Mouse (Mus musculus) limb, embryonic 11.5 days (tissue): ENCODE measurements at regions not wholly inside any gene's neighbourhood (a gene's known extent, or its start where the extent isn't known, plus 50 kb on each side); places are given as distances from the start of the nearest gene placed in this dataset.

Experiments used
- ATAC-seq: fragments of 200-750 bp; cut with Nextera tagmentation; 2 replicates; pipeline ENCODE4 v1.8.0; 2017; ENCODE audit warnings: low read depth; ENCODE audit not compliant: insufficient number of reproducible peaks, low FRiP score, low TSS enrichment
- DNase-seq: peaks from one replicate; pipeline ENCODE4 v3.0.0-alpha.2; 2015; ENCODE audit warnings: low spot score
- H3K27ac ChIP-seq: fragments of 300-500 bp; sonication (generic); replicated peaks from 2 replicates; pipeline ENCODE4 v1.5.1; 2014; ENCODE audit warnings: low read depth, mild to moderate bottlenecking, low read length
- H3K27me3 ChIP-seq: fragments of 300-500 bp; sonication (generic); 2 replicates; pipeline ENCODE4 v1.6.1; 2014; ENCODE audit warnings: mild to moderate bottlenecking, low read length, mixed read lengths; ENCODE audit not compliant: control insufficient read depth, insufficient read depth
- H3K36me3 ChIP-seq: fragments of 300-500 bp; sonication (generic); 2 replicates; pipeline ENCODE4 v1.6.1; 2014; ENCODE audit warnings: mild to moderate bottlenecking, low read length, moderate library complexity, mixed read lengths; ENCODE audit not compliant: control insufficient read depth, insufficient read depth
- H3K4me1 ChIP-seq: fragments of 300-500 bp; sonication (generic); 2 replicates; pipeline ENCODE4 v1.6.1; 2014; ENCODE audit warnings: low read length, mixed read lengths; ENCODE audit not compliant: control insufficient read depth, insufficient read depth
- H3K4me2 ChIP-seq: fragments of 300-500 bp; sonication (generic); 2 replicates; pipeline ENCODE4 v1.6.1; 2014; ENCODE audit warnings: low read depth, mild to moderate bottlenecking, moderate library complexity; ENCODE audit not compliant: severe bottlenecking
- H3K4me3 ChIP-seq: fragments of 300-500 bp; sonication (generic); 2 replicates; pipeline ENCODE4 v1.5.1; 2014; ENCODE audit warnings: low read depth, low read length
- H3K9ac ChIP-seq: fragments of 300-500 bp; sonication (generic); 2 replicates; pipeline ENCODE4 v1.6.1; 2014; ENCODE audit warnings: mild to moderate bottlenecking, low read length
- H3K9me3 ChIP-seq: fragments of 300-500 bp; sonication (generic); 2 replicates; pipeline ENCODE4 v1.6.1; 2016; ENCODE audit warnings: low read length; ENCODE audit not compliant: control insufficient read depth
- WGBS: fragments of 180-500 bp; shearing (Covaris S2); extraction: QIAGEN DNeasy Blood & Tissue Kit; methylation state at CpG from one replicate; pipeline ENCODE4 v1.1.7; 2014; 5-methylcytosine and 5-hydroxymethylcytosine counted together

DNA sequence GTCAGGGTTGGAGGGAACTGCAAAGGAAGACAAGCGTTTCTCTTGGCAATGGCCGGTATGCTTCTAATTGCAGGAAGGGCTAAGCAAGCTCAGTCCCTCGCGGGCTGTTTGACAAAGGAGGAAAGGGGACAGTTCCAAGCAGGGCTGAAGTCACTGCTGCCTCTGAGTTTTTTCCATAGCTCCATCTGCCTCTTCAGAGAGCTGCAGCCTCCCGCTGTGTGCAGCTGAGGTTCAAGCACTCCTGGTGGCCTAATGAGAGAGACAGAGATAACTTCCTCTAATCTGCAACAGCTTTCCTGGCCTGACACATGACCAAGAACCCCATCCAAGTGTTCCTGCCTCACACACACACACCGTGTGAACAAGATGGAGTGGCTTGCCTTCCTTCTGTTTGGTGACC lies 511.9 kb upstream of the Slc35b3 start:
- Histone ChIP-seq H3K4me3 (no peak overlapping the region), H3K9ac (no peak overlapping the region), H3K27me3 (no peaks in the 10 kb centered on the region), H3K4me2 (no peak overlapping the region), H3K27ac (no peak overlapping the region), H3K4me1 (no peaks in the 10 kb centered on the region), H3K9me3 (no peaks in the 10 kb centered on the region), H3K36me3 (no peaks in the 10 kb centered on the region)
- WGBS = 63% methylated on average over 6 of the region's 6 CpGs
- no peak for DNase-seq
- ATAC-seq = no peak

DNA sequence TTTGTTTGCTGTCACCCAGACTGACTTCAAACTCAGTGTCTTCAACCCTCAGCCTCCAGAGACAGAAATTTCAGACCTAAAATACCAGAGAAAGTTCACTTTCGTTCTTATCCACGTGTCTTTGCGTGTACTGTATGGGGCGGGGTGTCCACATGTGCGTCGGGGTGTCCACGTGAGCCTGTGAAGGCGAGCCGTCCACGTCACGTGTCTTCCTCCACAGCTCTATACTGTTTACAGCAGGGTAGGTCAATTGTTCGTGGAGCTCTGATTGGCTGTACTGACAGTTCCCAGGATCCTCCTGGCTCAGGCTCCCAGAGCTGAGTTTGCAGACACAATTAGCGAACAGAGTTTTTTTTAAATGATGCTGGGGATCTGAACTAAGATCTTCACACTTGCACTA lies 481.1 kb upstream of the Slc35b3 start:
- no peaks in the 10 kb centered on the region for H3K4me1 ChIP-seq
- H3K9me3 ChIP-seq = no peaks in the 10 kb centered on the region
- no peak overlapping the region for H3K4me2 ChIP-seq
- no peak overlapping the region for H3K27ac ChIP-seq
- H3K4me3 ChIP-seq = no peak overlapping the region
- no peak for DNase-seq
- no peak for ATAC-seq
- no peaks in the 10 kb centered on the region for H3K27me3 ChIP-seq
- 92% methylated on average over 13 of the region's 13 CpGs for WGBS
- H3K36me3 ChIP-seq = no peaks in the 10 kb centered on the region
- H3K9ac ChIP-seq = no peak overlapping the region

DNA sequence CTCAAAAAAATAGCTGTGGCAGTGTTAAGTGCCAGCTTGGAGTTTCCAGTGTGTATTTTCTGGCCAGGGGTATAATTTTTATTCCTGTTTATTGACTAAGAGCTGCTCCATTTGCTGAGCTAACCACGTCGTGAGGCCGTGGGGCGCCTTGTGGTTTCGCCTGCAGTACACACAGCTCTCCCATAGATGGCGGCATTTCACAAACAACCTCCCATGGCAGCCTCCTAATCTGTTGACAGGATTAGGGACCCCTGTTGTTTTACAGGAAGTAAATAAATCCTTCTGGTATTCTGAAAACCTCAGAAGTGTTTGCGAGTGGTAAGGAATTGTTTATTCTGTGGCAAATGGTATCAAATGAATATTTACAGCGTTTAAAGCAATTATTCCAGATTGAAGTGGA lies 480.2 kb upstream of the Slc35b3 start:
- DNase-seq = peak; percentile 79
- no peak overlapping the region for H3K4me3 ChIP-seq
- no peaks in the 10 kb centered on the region for H3K9me3 ChIP-seq
- no peaks in the 10 kb centered on the region for H3K4me1 ChIP-seq
- 27% methylated on average over 8 of the region's 8 CpGs for WGBS
- no peak for ATAC-seq
- no peaks in the 10 kb centered on the region for H3K27me3 ChIP-seq
- H3K36me3 ChIP-seq = no peaks in the 10 kb centered on the region
- no peak overlapping the region for H3K4me2 ChIP-seq
- no peak overlapping the region for H3K27ac ChIP-seq
- no peak overlapping the region for H3K9ac ChIP-seq

DNA sequence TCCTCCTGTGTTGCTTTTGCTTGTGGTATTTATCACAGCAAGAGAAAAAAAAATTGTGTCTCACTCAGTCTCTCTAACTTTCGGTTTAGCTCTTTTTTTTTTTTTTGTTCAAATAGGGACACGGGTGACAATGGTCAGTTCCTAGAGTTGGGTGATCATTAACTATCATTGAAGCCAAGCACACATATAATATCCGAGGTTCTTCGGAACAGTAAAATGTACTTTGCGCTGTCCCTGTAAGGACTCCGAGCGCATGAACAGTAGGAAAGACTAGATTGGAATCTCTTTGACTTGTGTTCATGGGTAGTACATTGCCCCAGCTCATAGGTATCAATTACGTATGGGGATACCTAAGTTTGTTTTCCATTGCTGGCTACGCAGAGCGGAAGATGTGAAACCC lies 479.7 kb upstream of the Slc35b3 start:
- H3K4me3 ChIP-seq = no peak overlapping the region
- 95% methylated on average over 10 of the region's 10 CpGs for WGBS
- H3K27me3 ChIP-seq = no peaks in the 10 kb centered on the region
- H3K4me2 ChIP-seq = no peak overlapping the region
- no peaks in the 10 kb centered on the region for H3K9me3 ChIP-seq
- DNase-seq (no peak), ATAC-seq (no peak)
- H3K27ac ChIP-seq = no peak overlapping the region
- H3K36me3 ChIP-seq = no peaks in the 10 kb centered on the region
- H3K9ac ChIP-seq = no peak overlapping the region
- H3K4me1 ChIP-seq = no peaks in the 10 kb centered on the region

DNA sequence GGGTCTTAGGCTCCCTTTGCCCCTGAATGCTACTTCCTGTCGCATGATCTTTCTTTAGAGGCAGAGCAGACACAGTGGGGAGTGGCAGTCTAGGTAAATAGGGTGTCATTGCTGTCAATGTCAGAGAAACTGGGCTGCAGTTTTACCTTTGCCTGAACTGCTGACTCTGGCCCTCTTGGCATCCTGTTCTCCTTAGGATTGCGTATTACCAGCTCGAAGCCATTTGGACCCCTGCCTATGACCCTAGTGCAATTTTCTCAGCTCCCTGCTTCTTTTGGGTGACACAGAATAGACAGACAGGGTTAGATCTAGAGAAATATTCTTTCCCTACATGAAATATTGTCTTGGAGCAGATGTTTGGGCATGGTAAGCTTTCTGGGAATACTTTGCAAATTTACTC lies 467.3 kb upstream of the Slc35b3 start:
- WGBS = 77% methylated on average over 3 of the region's 3 CpGs
- no peak for DNase-seq
- Histone ChIP-seq H3K4me3 (no peak overlapping the region), H3K9ac (no peak overlapping the region), H3K36me3 (no peaks in the 10 kb centered on the region), H3K4me1 (no peaks in the 10 kb centered on the region), H3K4me2 (no peak overlapping the region), H3K27me3 (no peaks in the 10 kb centered on the region), H3K27ac (no peak overlapping the region), H3K9me3 (no peaks in the 10 kb centered on the region)
- ATAC-seq = no peak

DNA sequence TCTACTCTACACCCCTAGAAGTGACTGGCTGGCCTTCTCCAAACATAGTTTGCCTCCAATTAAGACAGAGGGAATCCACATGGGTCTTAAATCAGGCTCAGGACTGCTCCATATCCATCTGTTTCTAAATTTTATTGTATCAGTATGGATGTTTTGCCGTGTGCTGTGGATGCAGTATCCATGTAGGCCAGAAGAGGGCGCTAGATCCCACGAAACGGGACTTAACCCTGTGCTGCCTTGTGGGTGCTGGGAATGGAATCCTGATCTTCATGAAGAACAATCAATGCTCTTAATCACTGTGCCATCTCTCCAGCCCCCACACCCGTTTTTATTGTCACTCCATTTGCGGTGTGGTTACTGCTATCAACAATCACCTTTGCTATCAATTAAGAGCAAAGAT lies 465.3 kb upstream of the Slc35b3 start:
- H3K4me2 ChIP-seq = no peak overlapping the region
- no peak overlapping the region for H3K27ac ChIP-seq
- H3K27me3 ChIP-seq = no peaks in the 10 kb centered on the region
- WGBS = 65% methylated on average over 6 of the region's 6 CpGs
- H3K4me1 ChIP-seq = no peaks in the 10 kb centered on the region
- H3K36me3 ChIP-seq = no peaks in the 10 kb centered on the region
- H3K9me3 ChIP-seq = no peaks in the 10 kb centered on the region
- ATAC-seq = no peak
- H3K4me3 ChIP-seq = no peak overlapping the region
- DNase-seq = no peak
- no peak overlapping the region for H3K9ac ChIP-seq

DNA sequence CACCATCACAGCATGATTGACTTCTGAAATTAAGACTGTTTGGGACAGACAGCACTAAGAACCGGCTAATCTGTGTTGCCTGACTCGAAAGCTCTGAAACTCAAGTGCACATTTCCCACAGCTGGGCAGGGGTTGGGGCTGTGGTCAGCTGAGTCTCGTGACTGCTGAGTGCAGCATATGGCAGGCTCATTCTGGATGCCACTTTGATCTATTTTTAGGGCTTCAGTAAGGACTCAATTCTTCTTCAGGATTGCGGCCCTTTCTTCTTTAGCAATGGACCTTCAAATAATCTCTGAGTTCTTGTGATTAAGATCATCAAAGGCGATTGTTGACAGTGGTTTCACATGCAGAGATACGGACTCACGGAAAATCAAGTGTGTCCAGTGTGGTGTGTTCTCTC lies 457.5 kb upstream of the Slc35b3 start:
- WGBS = 47% methylated on average over 7 of the region's 7 CpGs
- H3K9me3 ChIP-seq = no peaks in the 10 kb centered on the region
- no peak for ATAC-seq
- no peaks in the 10 kb centered on the region for H3K4me1 ChIP-seq
- H3K9ac ChIP-seq = no peak overlapping the region
- no peak overlapping the region for H3K4me3 ChIP-seq
- no peaks in the 10 kb centered on the region for H3K27me3 ChIP-seq
- no peak overlapping the region for H3K4me2 ChIP-seq
- H3K27ac ChIP-seq = no peak overlapping the region
- no peaks in the 10 kb centered on the region for H3K36me3 ChIP-seq
- DNase-seq = peak; percentile 36

DNA sequence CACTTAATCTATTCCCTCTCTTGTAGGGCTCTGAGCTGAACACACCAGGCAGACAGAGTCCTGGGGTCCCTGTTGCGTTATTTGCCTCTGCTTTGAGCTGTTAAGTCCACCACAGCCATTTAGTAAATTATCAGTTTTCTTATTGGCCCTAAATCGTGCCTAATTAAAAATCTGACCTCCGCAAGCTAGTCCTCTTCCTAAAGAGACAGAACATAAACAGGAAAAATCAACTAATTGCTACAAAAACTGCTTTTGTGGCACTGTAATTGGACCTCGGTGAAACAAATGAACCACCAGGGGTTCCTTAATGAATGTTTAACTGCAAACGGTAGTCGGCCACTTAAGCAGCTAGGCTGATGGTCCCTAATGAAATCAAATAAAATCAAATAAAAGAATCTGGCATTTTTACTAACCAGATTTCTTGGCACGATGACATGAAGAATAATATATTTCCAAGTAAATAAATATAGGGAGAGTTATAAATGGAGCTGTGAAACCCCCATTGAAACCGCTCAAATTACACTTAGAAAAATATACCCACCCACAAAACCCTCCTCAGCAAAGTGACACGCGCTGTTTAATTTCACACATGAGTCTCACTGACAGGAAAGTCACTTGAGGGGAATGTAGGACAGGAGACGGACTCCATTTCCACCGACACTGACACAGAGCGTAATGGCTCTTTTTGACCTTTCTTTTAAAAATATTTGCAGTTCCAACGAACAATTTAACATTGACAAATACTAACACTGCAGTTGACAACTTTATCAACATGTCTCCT lies 451.0 kb upstream of the Slc35b3 start:
- Histone ChIP-seq H3K4me1 (peaks cover 3% of the 10 kb centered on the region; the same call in 1 of the 2 replicates), H3K4me3 (no peak overlapping the region), H3K36me3 (no peaks in the 10 kb centered on the region), H3K27me3 (no peaks in the 10 kb centered on the region), H3K9me3 (no peaks in the 10 kb centered on the region), H3K4me2 (no peak overlapping the region), H3K9ac (no peak overlapping the region), H3K27ac (no peak overlapping the region)
- ATAC-seq (no peak), DNase-seq (peak; percentile 35)
- WGBS = 31% methylated on average over 14 of the region's 14 CpGs

DNA sequence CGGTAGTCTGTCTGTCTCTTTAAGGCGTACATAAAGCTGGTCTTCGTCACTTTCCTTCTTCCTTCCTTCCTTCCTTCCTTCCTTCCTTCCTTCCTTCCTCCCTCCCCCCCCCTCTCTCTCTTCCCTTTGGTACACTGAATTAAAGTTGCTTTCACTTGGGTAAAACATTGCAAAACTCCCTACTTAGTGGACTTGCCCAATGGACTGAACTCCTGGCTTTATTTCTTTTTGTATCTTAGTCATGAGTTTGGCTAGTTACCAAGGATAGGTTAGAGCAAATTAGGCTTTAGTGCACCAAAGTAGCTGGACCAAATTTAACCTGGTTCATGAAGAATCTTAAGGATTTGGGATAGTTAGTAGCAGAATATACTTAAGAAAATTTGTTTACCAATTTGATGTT lies 431.9 kb upstream of the Slc35b3 start:
- no peaks in the 10 kb centered on the region for H3K36me3 ChIP-seq
- no peak overlapping the region for H3K4me2 ChIP-seq
- H3K9me3 ChIP-seq = no peaks in the 10 kb centered on the region
- no peak overlapping the region for H3K27ac ChIP-seq
- no peak overlapping the region for H3K4me3 ChIP-seq
- ATAC-seq (no peak), DNase-seq (no peak)
- H3K27me3 ChIP-seq = no peaks in the 10 kb centered on the region
- H3K9ac ChIP-seq = no peak overlapping the region
- no peaks in the 10 kb centered on the region for H3K4me1 ChIP-seq
- 89% methylated on average over 3 of the region's 3 CpGs for WGBS
